Mouse (Mus musculus): ENCODE results near the gene Rps15.

GRCm38 (mm10) chr10:80330084-80330483 lies 37.8 kb downstream of the Rps15 start:
- TF ChIP-seq POLR2A (IDR thresholded peaks at IDR 0.05; ENCODE audit: control insufficient read depth, extremely low read depth, insufficient read depth, low read length, poor library complexity), result no peak
- TF ChIP-seq CTCF (IDR thresholded peaks at IDR 0.05; ENCODE audit: borderline replicate concordance, control insufficient read depth, extremely low read depth, insufficient read depth, low read length, poor library complexity), result no peak
